Mouse (Mus musculus) G1E (cell line): ENCODE results near the gene Olfr91.

Experiments
- CTCF ChIP-seq: IDR thresholded peaks from 2 replicates; pipeline ENCODE4 v1.5.1; 2012; ENCODE audit warnings: low read depth, low read length, inconsistent platforms, mixed read lengths
- GATA1 ChIP-seq: IDR thresholded peaks from 2 replicates; pipeline ENCODE4 v1.6.1; 2012; ENCODE audit warnings: borderline replicate concordance, low read length, inconsistent platforms, mixed read lengths
- GATA2 ChIP-seq: IDR thresholded peaks from 2 replicates; pipeline ENCODE4 v1.6.1; 2012; ENCODE audit warnings: low read depth, low read length, inconsistent platforms, borderline replicate concordance
- POLR2AphosphoS5 ChIP-seq: IDR thresholded peaks from 2 replicates; pipeline ENCODE4 v1.6.1; 2012; ENCODE audit warnings: low read depth, low read length, inconsistent platforms; ENCODE audit not compliant: insufficient replicate concordance
- TAL1 ChIP-seq: conservative IDR thresholded peaks from 2 replicates; pipeline ENCODE4 v1.6.1; 2012; ENCODE audit warnings: low read depth, low read length, inconsistent platforms, mixed read lengths

GRCm38 (mm10) chr17:37048383-37048782 lies 49.7 kb downstream of the Olfr91 start:
- TF ChIP-seq CTCF (no peak), GATA1 (no peak), POLR2AphosphoS5 (no peak), TAL1 (no peak), GATA2 (no peak)
